Mouse (Mus musculus): ENCODE results near the gene Ttc28. TPM values are rescaled to one million over a fixed set of nuclear protein-coding genes. Genes with fewer than 3 reads are reported as not detected.

Ttc28 gene
- polyA plus RNA-seq, 2 experiments, result 0.48 to 0.81 TPM

DNA sequence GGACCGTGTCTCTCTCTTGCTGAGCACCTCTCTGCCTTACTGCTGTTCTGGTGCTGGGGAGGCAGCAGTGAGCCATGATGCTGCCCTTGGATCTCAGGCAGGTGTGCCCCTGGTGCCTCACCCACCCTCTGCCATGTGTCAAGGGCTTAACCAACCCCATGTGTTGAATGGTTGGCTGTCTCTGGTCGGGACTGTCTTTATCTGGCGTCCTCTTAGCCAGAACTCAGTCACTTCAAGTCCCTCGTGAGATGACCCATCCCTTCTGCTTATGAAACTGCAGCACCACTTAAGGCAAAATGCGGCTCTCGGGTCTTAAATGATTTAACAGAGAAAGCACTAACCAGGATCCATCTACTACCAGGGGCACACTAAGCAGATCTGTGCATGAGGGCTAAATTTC is 283.3 kb downstream of the Ttc28 start:
- Histone ChIP-seq H3K27ac (no peak overlapping the region), H3K4me2 (ENCODE audit: low read depth) (no peak overlapping the region), H3K9ac (replicated peaks) (no peak overlapping the region), H3K9me3 (ENCODE audit: control insufficient read depth, low read length) (no peaks in the 10 kb centered on the region), H3K4me3 (ENCODE audit: insufficient read depth in 1 of 2, low read depth in 2 of 2, low read length in 2 of 2) (no peak overlapping the region), H3K36me3 (replicated peaks; ENCODE audit: control insufficient read depth, insufficient read depth, low read depth) (no peaks in the 10 kb centered on the region), H3K27me3 (ENCODE audit: control insufficient read depth, insufficient read depth, low read length) (no peaks in the 10 kb centered on the region), H3K4me1 (replicated peaks; ENCODE audit: control insufficient read depth in 2 of 2, insufficient read depth in 2 of 2, low read length in 1 of 2) (no peaks in the 10 kb centered on the region)
- 46% methylated on average over 6 of the region's 6 CpGs for whole genome bisulfite sequencing (ENCODE audit: insufficient replicate concordance)
- ATAC-seq (ENCODE audit: insufficient read depth) (no peak), DNase-seq (ENCODE audit: low read depth in 3 of 3, low spot score in 3 of 3) (no peak)
- no peak for TF ChIP-seq CTCF (IDR thresholded peaks at IDR 0.05; ENCODE audit: low read depth)
- no peak for TF ChIP-seq EP300 (IDR thresholded peaks at IDR 0.05; ENCODE audit: low read depth)

- 66% methylated on average over 11 of the region's 11 CpGs for WGBS (ENCODE audit: insufficient replicate concordance)
- Histone ChIP-seq H3K27me3 (ENCODE audit: control insufficient read depth, insufficient read depth, low read length) (no peaks in the 10 kb centered on the region), H3K4me1 (replicated peaks; ENCODE audit: control insufficient read depth in 2 of 2, insufficient read depth in 2 of 2, low read length in 1 of 2) (no peaks in the 10 kb centered on the region), H3K4me2 (ENCODE audit: low read depth) (no peak overlapping the region), H3K36me3 (replicated peaks; ENCODE audit: control insufficient read depth, insufficient read depth, low read depth) (no peaks in the 10 kb centered on the region), H3K9ac (replicated peaks) (no peak overlapping the region), H3K9me3 (ENCODE audit: control insufficient read depth, low read length) (no peaks in the 10 kb centered on the region), H3K27ac (no peak overlapping the region), H3K4me3 (ENCODE audit: insufficient read depth in 1 of 2, low read depth in 2 of 2, low read length in 2 of 2) (no peak overlapping the region)
- TF ChIP-seq EP300 (IDR thresholded peaks at IDR 0.05; ENCODE audit: low read depth) (no peak), CTCF (IDR thresholded peaks at IDR 0.05; ENCODE audit: low read depth) (no peak)
- DNase-seq (ENCODE audit: low read depth in 3 of 3, low spot score in 3 of 3) (no peak), ATAC-seq (ENCODE audit: insufficient read depth) (no peak)
Measured at GRCm38 (mm10) chr5:111163377-111163776, 283.8 kb downstream of the Ttc28 start.

GRCm38 (mm10) chr5:111164348-111164920 is 284.8 kb downstream of the Ttc28 start:
- no peak for TF ChIP-seq CTCF (IDR thresholded peaks at IDR 0.05; ENCODE audit: low read depth)
- no peak for TF ChIP-seq EP300 (IDR thresholded peaks at IDR 0.05; ENCODE audit: low read depth)
- H3K4me3 ChIP-seq (ENCODE audit: insufficient read depth in 1 of 2, low read depth in 2 of 2, low read length in 2 of 2), result no peak overlapping the region
- no peaks in the 10 kb centered on the region for H3K4me1 ChIP-seq (replicated peaks; ENCODE audit: control insufficient read depth in 2 of 2, insufficient read depth in 2 of 2, low read length in 1 of 2)
- DNase-seq (ENCODE audit: low read depth in 3 of 3, low spot score in 3 of 3) (no peak), ATAC-seq (ENCODE audit: insufficient read depth) (no peak)
- no peak overlapping the region for H3K27ac ChIP-seq
- no peak overlapping the region for H3K4me2 ChIP-seq (ENCODE audit: low read depth)
- H3K9ac ChIP-seq (replicated peaks), result no peak overlapping the region
- WGBS (ENCODE audit: insufficient replicate concordance), result 50% methylated on average over 9 of the region's 9 CpGs
- H3K36me3 ChIP-seq (replicated peaks; ENCODE audit: control insufficient read depth, insufficient read depth, low read depth), result no peaks in the 10 kb centered on the region
- no peaks in the 10 kb centered on the region for H3K27me3 ChIP-seq (ENCODE audit: control insufficient read depth, insufficient read depth, low read length)
- no peaks in the 10 kb centered on the region for H3K9me3 ChIP-seq (ENCODE audit: control insufficient read depth, low read length)

DNA sequence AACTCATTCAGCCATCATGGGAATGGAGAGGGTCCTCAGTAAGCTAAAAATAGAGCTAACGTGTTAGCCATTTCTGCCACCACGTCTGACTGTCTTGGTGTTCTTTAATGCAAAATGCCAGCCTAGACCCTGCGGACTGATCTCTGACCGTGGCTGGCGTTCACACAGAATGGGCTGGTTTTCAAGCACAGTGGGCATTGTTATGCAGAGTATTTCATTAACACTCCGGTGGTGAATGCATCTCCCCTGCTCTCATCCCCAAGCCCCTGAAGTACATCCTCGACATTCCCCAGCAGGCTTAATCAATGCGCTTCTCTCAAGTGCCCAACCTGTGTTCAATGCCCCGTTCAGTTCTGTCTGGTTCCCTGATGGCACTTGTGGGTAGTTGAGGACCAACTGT is 290.8 kb downstream of the Ttc28 start:
- no peak overlapping the region for H3K4me2 ChIP-seq (ENCODE audit: low read depth)
- DNase-seq (ENCODE audit: low read depth in 3 of 3, low spot score in 3 of 3), result no peak
- H3K36me3 ChIP-seq (replicated peaks; ENCODE audit: control insufficient read depth, insufficient read depth, low read depth), result no peaks in the 10 kb centered on the region
- no peaks in the 10 kb centered on the region for H3K9me3 ChIP-seq (ENCODE audit: control insufficient read depth, low read length)
- no peak overlapping the region for H3K4me3 ChIP-seq (ENCODE audit: insufficient read depth in 1 of 2, low read depth in 2 of 2, low read length in 2 of 2)
- H3K27ac ChIP-seq, result no peak overlapping the region
- WGBS (ENCODE audit: insufficient replicate concordance), result 63% methylated on average over 9 of the region's 9 CpGs
- no peak for TF ChIP-seq CTCF (IDR thresholded peaks at IDR 0.05; ENCODE audit: low read depth)
- TF ChIP-seq EP300 (IDR thresholded peaks at IDR 0.05; ENCODE audit: low read depth), result no peak
- no peak for ATAC-seq (ENCODE audit: insufficient read depth)
- no peaks in the 10 kb centered on the region for H3K4me1 ChIP-seq (replicated peaks; ENCODE audit: control insufficient read depth in 2 of 2, insufficient read depth in 2 of 2, low read length in 1 of 2)
- no peak overlapping the region for H3K9ac ChIP-seq (replicated peaks)
- H3K27me3 ChIP-seq (ENCODE audit: control insufficient read depth, insufficient read depth, low read length), result no peaks in the 10 kb centered on the region

GRCm38 (mm10) chr5:111175410-111175809 is 295.8 kb downstream of the Ttc28 start:
- H3K36me3 ChIP-seq (replicated peaks; ENCODE audit: control insufficient read depth, insufficient read depth, low read depth), result no peaks in the 10 kb centered on the region
- no peak overlapping the region for H3K4me2 ChIP-seq (ENCODE audit: low read depth)
- no peak for TF ChIP-seq EP300 (IDR thresholded peaks at IDR 0.05; ENCODE audit: low read depth)
- TF ChIP-seq CTCF (IDR thresholded peaks at IDR 0.05; ENCODE audit: low read depth), result no peak
- no peak overlapping the region for H3K9ac ChIP-seq (replicated peaks)
- 0 out of 4 replicates have a peak, but pooled peaks cover 0 to 4% of the 10 kb centered on the region in 2 experiments for H3K4me1 ChIP-seq (replicated peaks; ENCODE audit: control insufficient read depth in 2 of 2, insufficient read depth in 2 of 2, low read length in 1 of 2)
- H3K9me3 ChIP-seq (ENCODE audit: control insufficient read depth, low read length), result no peaks in the 10 kb centered on the region
- H3K27me3 ChIP-seq (ENCODE audit: control insufficient read depth, insufficient read depth, low read length), result no peaks in the 10 kb centered on the region
- DNase-seq (ENCODE audit: low read depth in 3 of 3, low spot score in 3 of 3), result no peak
- H3K4me3 ChIP-seq (ENCODE audit: insufficient read depth in 1 of 2, low read depth in 2 of 2, low read length in 2 of 2), result no peak overlapping the region
- ATAC-seq (ENCODE audit: insufficient read depth), result no peak
- H3K27ac ChIP-seq, result no peak overlapping the region
- 65% methylated on average over 12 of the region's 12 CpGs for WGBS (ENCODE audit: insufficient replicate concordance)
